Mouse (Mus musculus) small intestine, adult 2 months (tissue): Measurements from ENCODE around the gene Hapln2. TPM values are rescaled to one million over a fixed set of nuclear protein-coding genes. Genes with fewer than 3 reads are reported as not detected.

ENCODE experiments used
- H3K27ac ChIP-seq: fragments of 200-500 bp; 2 replicates; pipeline ENCODE4 v1.5.1; 2012; ENCODE audit warnings: low read depth, low read length, control low read depth, inconsistent platforms; ENCODE audit not compliant: insufficient read depth
- H3K27me3 ChIP-seq: fragments of 200-500 bp; 2 replicates; pipeline ENCODE4 v1.6.1; 2012; ENCODE audit warnings: mild to moderate bottlenecking, moderate library complexity, low read length, inconsistent platforms; ENCODE audit not compliant: control insufficient read depth, insufficient read depth
- H3K36me3 ChIP-seq: fragments of 200-500 bp; 2 replicates; pipeline ENCODE4 v1.6.1; 2012; ENCODE audit warnings: mild to moderate bottlenecking, low read length, control low read depth, inconsistent platforms; ENCODE audit not compliant: control insufficient read depth, insufficient read depth
- H3K4me1 ChIP-seq: fragments of 200-500 bp; 2 replicates; pipeline ENCODE4 v1.6.1; 2012; ENCODE audit warnings: low read length, inconsistent platforms, mixed read lengths; ENCODE audit not compliant: control insufficient read depth, insufficient read depth, insufficient read length
- H3K4me3 ChIP-seq: fragments of 200-500 bp; 2 replicates; pipeline ENCODE4 v1.5.1; 2012; ENCODE audit warnings: low read depth, mild to moderate bottlenecking, control low read depth, inconsistent platforms, low read length, moderate library complexity
- CTCF ChIP-seq: fragments of 200-500 bp; IDR thresholded peaks from 2 replicates; pipeline ENCODE4 v1.5.1; 2012; ENCODE audit warnings: low read depth, mild to moderate bottlenecking, control low read depth, inconsistent platforms, low read length, moderate library complexity, mixed read lengths; ENCODE audit not compliant: insufficient replicate concordance, insufficient read length; ENCODE audit errors: extremely low read depth
- POLR2A ChIP-seq: fragments of 200-500 bp; IDR thresholded peaks from 2 replicates; pipeline ENCODE4 v1.6.1; 2012; ENCODE audit warnings: low read depth, mild to moderate bottlenecking, control low read depth, inconsistent platforms, low read length, moderate library complexity
- WGBS: fragments of 180-500 bp; shearing (Covaris S2); methylation state at CpG from one replicate; pipeline ENCODE4 v1.1.7; 2018; 5-methylcytosine and 5-hydroxymethylcytosine counted together
- polyA plus RNA-seq: library from polyadenylated mRNA; depleted of rRNA; stranded (reverse); fragments of >200 nt; gene quantifications from 2 replicates; pipeline ENCODE4 v1.2.3, GENCODE M21; 2012

The Hapln2 gene
- polyA plus RNA-seq, 1 experiment, result not detected

DNA sequence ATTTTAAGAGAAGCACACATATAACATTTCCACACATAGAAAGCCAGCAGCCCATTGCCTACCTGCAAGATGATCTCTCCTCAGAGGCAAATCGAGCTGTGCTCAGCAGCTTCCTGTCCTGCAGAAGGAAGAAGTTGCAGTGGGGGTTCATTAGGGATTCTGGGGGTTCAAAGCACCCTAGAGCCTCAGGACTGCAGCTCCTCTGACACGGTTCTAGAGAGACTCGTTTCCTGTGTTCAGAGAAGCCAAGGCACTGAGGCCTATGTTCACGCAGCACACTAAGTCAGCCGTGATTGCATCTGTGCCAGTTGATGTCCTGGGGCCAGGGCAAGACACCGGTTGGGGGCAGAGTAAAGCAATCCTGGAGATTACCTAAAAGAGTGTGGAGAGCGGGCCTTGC is 560 bp downstream of the Hapln2 start:
- Histone ChIP-seq H3K4me3 (no peak overlapping the region), H3K27ac (no peak overlapping the region), H3K4me1 (peaks cover 15% of the 10 kb centered on the region), H3K36me3 (no peaks in the 10 kb centered on the region), H3K27me3 (peaks cover 37% of the 10 kb centered on the region)
- TF ChIP-seq CTCF (no peak), POLR2A (no peak)
- WGBS, result 59% methylated on average over 7 of the region's 7 CpGs

DNA sequence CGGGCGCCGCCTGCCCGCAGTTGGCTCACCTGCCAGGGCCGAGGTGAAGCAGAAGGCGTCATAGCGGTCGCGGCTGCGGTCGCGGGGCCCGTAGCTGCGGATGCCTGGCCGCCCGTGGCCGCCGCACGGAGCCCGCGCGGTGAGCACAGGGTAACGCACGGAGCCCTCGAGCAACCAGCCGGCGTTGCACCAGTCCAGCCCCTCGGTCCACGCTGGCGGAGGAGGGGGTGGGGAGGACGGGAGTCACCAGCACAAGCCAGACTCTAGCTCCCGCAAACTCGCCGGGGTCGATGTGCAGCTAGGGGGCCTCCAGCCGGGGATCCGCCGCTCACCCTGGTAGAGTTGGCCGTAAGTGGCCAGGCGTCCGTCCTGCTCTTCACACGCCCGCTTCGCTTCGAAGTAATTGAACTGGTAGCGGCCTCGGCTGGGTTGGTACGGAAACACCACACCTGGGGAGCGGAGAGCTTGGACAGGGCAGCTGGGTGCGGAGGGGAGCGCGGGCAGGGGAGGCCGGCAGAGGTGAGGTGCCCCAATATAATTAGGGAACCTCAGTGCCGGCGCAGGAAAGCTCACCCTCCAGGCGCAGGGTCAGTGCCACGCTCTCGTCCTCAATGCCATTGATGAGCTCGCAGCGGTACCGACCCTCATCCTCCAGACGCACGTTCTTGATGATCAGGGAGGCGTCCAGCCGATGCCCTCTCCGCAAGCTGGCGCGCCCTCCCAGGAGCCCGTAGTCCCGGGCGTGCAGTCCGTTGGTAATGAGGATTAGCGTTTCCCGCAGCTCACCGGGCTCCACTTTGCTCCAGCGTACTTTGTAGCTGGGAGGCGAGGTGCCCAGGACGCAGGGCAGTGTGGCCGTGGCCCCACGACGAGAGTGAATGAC is 4.0 kb downstream of the Hapln2 start:
- no peak overlapping the region for H3K27ac ChIP-seq
- no peaks in the 10 kb centered on the region for H3K36me3 ChIP-seq
- H3K4me1 ChIP-seq, result peaks cover 15% of the 10 kb centered on the region
- WGBS, result 2% methylated on average over 81 of the region's 81 CpGs
- peak overlapping the region; percentile 62 for H3K4me3 ChIP-seq
- TF ChIP-seq POLR2A (no peak), CTCF (no peak)
- H3K27me3 ChIP-seq, result peaks cover 46% of the 10 kb centered on the region

DNA sequence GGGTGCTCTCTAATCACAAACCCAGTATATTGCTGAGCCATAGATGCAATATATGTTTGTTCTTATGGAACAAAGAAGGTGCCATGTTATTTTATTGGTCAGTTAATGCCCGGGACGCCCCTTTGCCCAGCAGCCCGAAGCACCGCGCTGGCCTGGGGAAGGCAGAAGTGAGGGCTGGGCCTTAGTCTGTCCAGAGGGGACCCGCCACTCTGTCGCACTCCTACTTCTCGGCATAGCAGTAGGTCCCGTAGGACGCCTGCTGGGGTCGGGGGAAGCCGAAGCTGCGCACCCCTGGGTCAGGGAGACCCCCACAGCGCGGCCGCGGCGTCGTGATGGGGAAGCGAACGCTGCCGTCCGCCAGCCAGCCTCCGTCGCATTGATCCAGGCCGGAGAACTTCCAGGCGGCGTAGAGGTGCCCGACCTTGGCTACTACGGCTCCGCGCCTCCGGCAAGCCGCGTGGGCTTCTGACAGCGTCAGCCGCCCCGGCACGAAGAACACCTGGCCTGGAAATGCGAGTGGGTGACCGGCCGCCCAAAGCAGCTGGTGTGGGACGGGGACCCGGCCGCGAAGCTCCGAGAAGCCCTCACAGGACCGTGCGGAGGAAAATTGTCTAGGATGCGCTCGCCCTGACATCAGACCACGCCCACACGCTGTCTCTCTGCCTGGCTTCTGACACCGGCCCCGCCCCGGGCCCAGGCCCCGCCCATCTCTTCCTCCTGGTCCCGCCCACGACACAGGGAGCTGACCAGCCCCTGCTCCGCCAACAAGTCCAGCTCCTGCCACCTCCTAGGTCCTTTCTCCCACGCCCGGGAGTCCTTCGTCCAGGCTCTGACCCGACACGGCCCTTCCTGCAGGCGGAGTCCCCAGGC is 4.8 kb downstream of the Hapln2 start:
- H3K27me3 ChIP-seq, result peaks cover 46% of the 10 kb centered on the region
- no peak overlapping the region for H3K27ac ChIP-seq
- no peaks in the 10 kb centered on the region for H3K36me3 ChIP-seq
- 3% methylated on average over 65 of the region's 66 CpGs for WGBS
- TF ChIP-seq CTCF, result no peak
- TF ChIP-seq POLR2A, result no peak
- peaks cover 15% of the 10 kb centered on the region for H3K4me1 ChIP-seq
- H3K4me3 ChIP-seq, result peak overlapping the region; percentile 62

- Histone ChIP-seq H3K4me1 (no peaks in the 10 kb centered on the region), H3K27me3 (peaks cover 3% of the 10 kb centered on the region), H3K27ac (no peak overlapping the region), H3K4me3 (no peak overlapping the region), H3K36me3 (no peaks in the 10 kb centered on the region)
- WGBS, result 8% methylated on average over 6 of the region's 6 CpGs
- TF ChIP-seq CTCF, result peak; percentile 74; the same call in 1 of the 2 replicates
- TF ChIP-seq POLR2A, result no peak
These were observed 16.6 kb downstream of the Hapln2 start for GRCm38 (mm10) chr3:88010634-88011265.

GRCm38 (mm10) chr3:88005822-88006786 is 21.3 kb downstream of the Hapln2 start:
- no peaks in the 10 kb centered on the region for H3K36me3 ChIP-seq
- 75% methylated on average over 18 of the region's 18 CpGs for WGBS
- H3K27me3 ChIP-seq, result peaks cover 15% of the 10 kb centered on the region; the same call in 1 of the 2 replicates
- TF ChIP-seq POLR2A (no peak), CTCF (peak; percentile 49; the same call in 1 of the 2 replicates)
- no peak overlapping the region for H3K4me3 ChIP-seq
- no peaks in the 10 kb centered on the region for H3K4me1 ChIP-seq
- no peak overlapping the region for H3K27ac ChIP-seq
